Mouse (Mus musculus) G1E (cell line): Measurements from ENCODE around the gene Hibch. TPM values are rescaled to one million over a fixed set of nuclear protein-coding genes. Genes with fewer than 3 reads are reported as not detected.

Experiments
- ATAC-seq: 2 replicates; pipeline ENCODE4 v1.8.0; 2016; ENCODE audit warnings: mild to moderate bottlenecking; ENCODE audit not compliant: insufficient number of reproducible peaks, poor library complexity, low FRiP score, severe bottlenecking; ENCODE audit errors: extremely low read depth
- DNase-seq: peaks from one replicate; pipeline ENCODE4 v3.0.0; 2012; ENCODE audit warnings: low spot score
- H3K27me3 ChIP-seq: 2 replicates; pipeline ENCODE4 v1.6.1; 2012; ENCODE audit warnings: mild to moderate bottlenecking, low read length, inconsistent platforms; ENCODE audit not compliant: insufficient read depth
- H3K36me3 ChIP-seq: replicated peaks from 2 replicates; pipeline ENCODE3; 2012; ENCODE audit warnings: mild to moderate bottlenecking, inconsistent platforms
- H3K4me1 ChIP-seq: 2 replicates; pipeline ENCODE4 v1.6.1; 2012; ENCODE audit warnings: low read depth, low read length, inconsistent platforms, mixed read lengths; ENCODE audit not compliant: insufficient read depth
- H3K4me3 ChIP-seq: 2 replicates; pipeline ENCODE4 v1.5.1; 2012; ENCODE audit warnings: low read depth, mild to moderate bottlenecking, inconsistent platforms, low read length, moderate library complexity, mixed read lengths
- H3K9me3 ChIP-seq: replicated peaks from 2 replicates; pipeline ENCODE4 v1.6.1; 2012; ENCODE audit warnings: inconsistent platforms
- CTCF ChIP-seq: IDR thresholded peaks from 2 replicates; pipeline ENCODE4 v1.5.1; 2012; ENCODE audit warnings: low read depth, low read length, inconsistent platforms, mixed read lengths
- GATA1 ChIP-seq: IDR thresholded peaks from 2 replicates; pipeline ENCODE4 v1.6.1; 2012; ENCODE audit warnings: borderline replicate concordance, low read length, inconsistent platforms, mixed read lengths
- GATA2 ChIP-seq: IDR thresholded peaks from 2 replicates; pipeline ENCODE4 v1.6.1; 2012; ENCODE audit warnings: low read depth, low read length, inconsistent platforms, borderline replicate concordance
- POLR2AphosphoS5 ChIP-seq: IDR thresholded peaks from 2 replicates; pipeline ENCODE4 v1.6.1; 2012; ENCODE audit warnings: low read depth, low read length, inconsistent platforms; ENCODE audit not compliant: insufficient replicate concordance
- TAL1 ChIP-seq: conservative IDR thresholded peaks from 2 replicates; pipeline ENCODE4 v1.6.1; 2012; ENCODE audit warnings: low read depth, low read length, inconsistent platforms, mixed read lengths
- polyA plus RNA-seq: library from polyadenylated mRNA; stranded (reverse); fragments of >175 nt; gene quantifications from 2 replicates; pipeline ENCODE4 v1.2.3, GENCODE M21; 2012
- total RNA-seq, 2 experiments: library from RNA; stranded (forward) in 1 of 2; stranded (reverse) in 1 of 2; fragments of 200-1000 nt in 1 of 2; fragments of >200 nt in 1 of 2; fragmentation: Nextera tagmentation in 1 of 2; gene quantifications; 2 replicates each; pipeline ENCODE4 v1.2.3; 2014 to 2017

Hibch gene
- total and polyA plus RNA-seq, 3 experiments: 1.8 to 88.6 (median 61.8) TPM

DNA sequence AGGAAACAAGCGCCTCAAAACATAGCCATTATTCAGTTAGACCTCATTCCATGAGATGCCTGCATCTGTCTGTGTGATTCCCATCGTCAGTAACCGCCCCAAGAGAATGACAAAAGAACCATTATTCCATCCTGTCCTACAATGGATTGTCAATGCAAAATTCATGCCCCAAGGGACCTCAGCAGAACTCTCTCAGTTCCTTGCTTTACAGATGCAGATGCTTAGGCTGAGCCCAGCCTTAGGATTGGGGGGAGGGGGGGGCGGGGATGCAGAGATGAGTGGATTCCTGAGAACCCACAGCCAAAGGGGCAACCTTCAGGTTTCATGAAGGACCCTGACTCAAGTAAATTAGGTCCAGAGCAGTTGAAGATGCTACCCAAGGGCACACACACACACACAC lies 108.8 kb downstream of the Hibch start:
- Histone ChIP-seq H3K27me3 (peaks cover 12% of the 10 kb centered on the region), H3K36me3 (no peaks in the 10 kb centered on the region), H3K4me1 (no peaks in the 10 kb centered on the region), H3K9me3 (no peaks in the 10 kb centered on the region), H3K4me3 (no peak overlapping the region)
- ATAC-seq (no peak), DNase-seq (no peak)
- TF ChIP-seq GATA1 (no peak), GATA2 (no peak), POLR2AphosphoS5 (no peak), CTCF (no peak), TAL1 (no peak)

DNA sequence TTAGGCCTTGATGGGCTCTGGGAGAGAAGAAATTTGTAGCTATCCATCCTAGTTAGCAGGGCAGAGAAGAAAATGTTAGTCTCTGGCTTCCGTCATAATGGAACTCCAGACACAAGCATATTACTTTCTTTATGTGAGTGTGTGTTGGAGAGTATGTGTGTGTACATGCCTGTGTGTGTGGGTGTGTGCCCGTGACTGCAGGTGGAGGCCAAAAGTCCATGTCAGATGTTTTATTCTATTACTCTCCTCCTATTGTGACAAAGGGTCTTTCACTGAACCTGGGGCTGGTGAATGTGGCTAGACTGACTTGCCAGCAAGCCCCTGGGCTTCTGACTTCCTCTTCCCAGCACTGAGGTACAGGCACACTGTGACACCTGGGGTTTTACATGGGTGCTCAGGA lies 109.7 kb downstream of the Hibch start:
- no peak for ATAC-seq
- H3K9me3 ChIP-seq: no peaks in the 10 kb centered on the region
- H3K4me3 ChIP-seq: no peak overlapping the region
- TF ChIP-seq CTCF (no peak), GATA1 (no peak), GATA2 (no peak), TAL1 (no peak), POLR2AphosphoS5 (no peak)
- H3K4me1 ChIP-seq: no peaks in the 10 kb centered on the region
- H3K27me3 ChIP-seq: peaks cover 12% of the 10 kb centered on the region
- DNase-seq: no peak
- no peaks in the 10 kb centered on the region for H3K36me3 ChIP-seq

DNA sequence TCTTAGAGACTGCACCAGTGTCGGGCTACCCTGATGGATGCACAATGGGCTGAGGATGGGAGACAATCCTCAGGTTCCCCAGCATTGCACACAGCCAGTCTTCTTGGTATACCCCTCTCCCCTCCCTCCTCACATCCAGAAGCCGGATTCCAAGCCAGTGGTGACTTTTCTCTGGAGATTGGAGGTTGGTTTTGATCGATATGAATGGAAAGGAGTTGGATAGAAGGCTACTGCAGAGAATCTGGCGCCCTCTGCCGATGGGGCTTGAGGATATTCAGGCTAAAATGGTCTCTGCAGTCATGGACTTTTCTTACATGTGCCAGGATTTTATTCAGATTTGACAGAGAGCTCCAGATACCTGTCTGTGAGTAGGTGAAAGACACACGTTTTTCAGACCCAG lies 110.4 kb downstream of the Hibch start:
- TF ChIP-seq TAL1 (no peak), GATA2 (no peak), CTCF (peak; percentile 38; the same call in 1 of the 2 replicates), POLR2AphosphoS5 (no peak), GATA1 (no peak)
- no peak for DNase-seq
- Histone ChIP-seq H3K27me3 (peaks cover 12% of the 10 kb centered on the region), H3K4me3 (no peak overlapping the region), H3K4me1 (no peaks in the 10 kb centered on the region), H3K9me3 (no peaks in the 10 kb centered on the region), H3K36me3 (no peaks in the 10 kb centered on the region)
- no peak for ATAC-seq

DNA sequence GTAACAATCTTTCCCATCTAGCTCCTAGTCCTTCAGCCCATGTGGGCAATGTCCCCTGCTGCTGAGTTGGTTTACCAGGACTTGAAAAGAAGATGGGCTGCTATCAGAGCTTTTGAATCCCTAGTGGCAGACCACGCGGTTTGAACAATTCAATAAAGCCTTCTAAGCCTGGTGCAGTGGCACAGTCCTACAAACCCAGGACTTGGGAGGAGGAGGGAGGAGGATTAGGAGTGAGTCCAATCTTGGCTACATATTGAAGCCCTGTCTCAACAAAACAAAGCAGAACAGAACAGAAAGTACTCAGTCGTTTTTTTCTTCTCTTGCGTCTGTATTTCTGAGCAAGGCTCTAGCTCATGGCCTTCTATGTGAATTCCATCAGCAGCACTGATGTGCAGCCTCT lies 112.0 kb downstream of the Hibch start:
- no peak for DNase-seq
- H3K9me3 ChIP-seq: no peaks in the 10 kb centered on the region
- no peak for ATAC-seq
- H3K4me3 ChIP-seq: no peak overlapping the region
- no peaks in the 10 kb centered on the region for H3K36me3 ChIP-seq
- peaks cover 13% of the 10 kb centered on the region for H3K27me3 ChIP-seq
- TF ChIP-seq POLR2AphosphoS5 (no peak), TAL1 (no peak), GATA1 (no peak), CTCF (no peak), GATA2 (no peak)
- no peaks in the 10 kb centered on the region for H3K4me1 ChIP-seq

DNA sequence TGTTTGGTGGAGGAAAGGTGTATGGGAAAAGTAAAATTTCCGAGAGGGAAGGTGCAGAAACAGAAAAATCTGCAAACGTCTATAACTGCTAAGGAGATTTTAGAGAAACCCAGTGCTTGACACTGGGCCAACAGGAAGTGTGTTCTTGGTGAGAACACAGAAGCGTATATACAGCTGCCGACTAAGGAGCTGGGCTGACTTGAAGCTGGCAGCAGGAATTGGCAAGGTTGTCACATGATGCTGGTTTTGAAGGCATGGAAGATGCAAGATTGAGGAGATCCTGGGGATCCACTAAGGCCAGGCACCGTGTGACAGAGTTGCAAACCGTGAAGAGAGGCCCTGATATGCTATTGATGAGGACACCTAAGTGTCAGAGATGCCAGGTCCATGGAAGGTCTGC lies 115.5 kb downstream of the Hibch start:
- no peaks in the 10 kb centered on the region for H3K9me3 ChIP-seq
- TF ChIP-seq TAL1 (no peak), GATA1 (no peak), POLR2AphosphoS5 (no peak), CTCF (no peak), GATA2 (no peak)
- H3K4me1 ChIP-seq: peaks cover 3% of the 10 kb centered on the region; the same call in 1 of the 2 replicates
- H3K4me3 ChIP-seq: no peak overlapping the region
- no peaks in the 10 kb centered on the region for H3K36me3 ChIP-seq
- peaks cover 3% of the 10 kb centered on the region for H3K27me3 ChIP-seq
- ATAC-seq (no peak), DNase-seq (no peak)

DNA sequence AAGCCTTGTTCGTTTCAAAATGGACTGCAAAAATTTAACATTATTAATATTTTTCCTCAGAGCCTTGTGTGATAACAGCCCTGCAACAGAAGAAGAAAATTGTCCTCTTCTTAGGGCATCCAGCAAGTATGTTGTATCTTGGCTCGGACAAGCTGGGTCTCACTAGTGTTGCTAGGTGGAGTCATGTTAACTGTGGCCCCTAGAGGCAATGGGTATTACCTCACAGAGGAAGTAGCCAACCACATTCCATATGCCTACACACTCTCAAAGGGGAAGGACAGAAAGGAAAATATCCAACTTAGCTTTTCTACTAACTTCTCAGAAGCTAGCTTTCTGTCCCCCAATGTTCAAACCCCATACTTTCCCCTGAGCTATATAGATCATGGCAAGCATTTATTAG lies 118.4 kb downstream of the Hibch start:
- no peak for ATAC-seq
- no peaks in the 10 kb centered on the region for H3K9me3 ChIP-seq
- H3K4me1 ChIP-seq: peaks cover 3% of the 10 kb centered on the region; the same call in 1 of the 2 replicates
- TF ChIP-seq POLR2AphosphoS5 (no peak), CTCF (no peak), TAL1 (no peak), GATA1 (no peak), GATA2 (no peak)
- no peak for DNase-seq
- H3K36me3 ChIP-seq: no peaks in the 10 kb centered on the region
- no peak overlapping the region for H3K4me3 ChIP-seq
- peaks cover 7% of the 10 kb centered on the region for H3K27me3 ChIP-seq
